Mouse (Mus musculus) forebrain, embryonic 13.5 days (tissue): Measurements from ENCODE around the gene Defb25. TPM values are rescaled to one million over a fixed set of nuclear protein-coding genes. Genes with fewer than 3 reads are reported as not detected.
"Not testable (repeated sequence)": the region's sequence is repeated elsewhere in the genome, so short reads cannot be mapped to it uniquely, and the experiment has no call there.

Source experiments
- ATAC-seq: fragments of 200-750 bp; cut with Nextera tagmentation; 2 replicates; pipeline ENCODE4 v1.8.0; 2017
- H3K27ac ChIP-seq: fragments of 300-500 bp; sonication (generic); 2 replicates; pipeline ENCODE4 v1.5.1; 2015; ENCODE audit warnings: inconsistent platforms, mild to moderate bottlenecking, moderate library complexity
- H3K27me3 ChIP-seq: fragments of 300-500 bp; sonication (generic); 2 replicates; pipeline ENCODE4 v1.6.1; 2015; ENCODE audit warnings: mild to moderate bottlenecking, inconsistent platforms
- H3K36me3 ChIP-seq: fragments of 300-500 bp; sonication (generic); 2 replicates; pipeline ENCODE4 v1.6.1; 2015; ENCODE audit warnings: mild to moderate bottlenecking, inconsistent platforms; ENCODE audit not compliant: poor library complexity, severe bottlenecking
- H3K4me1 ChIP-seq: fragments of 300-500 bp; sonication (generic); 2 replicates; pipeline ENCODE4 v1.6.1; 2015; ENCODE audit warnings: inconsistent platforms
- H3K4me2 ChIP-seq: fragments of 300-500 bp; sonication (generic); 2 replicates; pipeline ENCODE4 v1.6.1; 2015; ENCODE audit warnings: inconsistent platforms, mild to moderate bottlenecking, moderate library complexity
- H3K4me3 ChIP-seq: fragments of 300-500 bp; sonication (generic); 2 replicates; pipeline ENCODE4 v1.5.1; 2015; ENCODE audit warnings: mild to moderate bottlenecking, inconsistent platforms
- H3K9ac ChIP-seq: fragments of 300-500 bp; sonication (generic); 2 replicates; pipeline ENCODE4 v1.6.1; 2015; ENCODE audit warnings: mild to moderate bottlenecking, inconsistent platforms
- H3K9me3 ChIP-seq: fragments of 300-500 bp; sonication (generic); replicated peaks from 2 replicates; pipeline ENCODE4 v1.6.1; 2016; ENCODE audit warnings: inconsistent platforms
- WGBS: fragments of 180-500 bp; shearing (Covaris S2); methylation state at CpG from one replicate; pipeline ENCODE4 v1.1.7; 2015; 5-methylcytosine and 5-hydroxymethylcytosine counted together
- polyA plus RNA-seq: library from polyadenylated mRNA; unstranded; fragments of >200 nt; fragmentation: Nextera tagmentation; extraction: Ambion mirVana; gene quantifications from 2 replicates; pipeline ENCODE4 v1.2.1, GENCODE M21; 2015

Gene Defb25
- polyA plus RNA-seq: not detected in 2 replicates

- Histone ChIP-seq H3K9me3 (no peaks in the 10 kb centered on the region), H3K36me3 (no peaks in the 10 kb centered on the region), H3K4me2 (no peak within 1 kb of the TSS), H3K4me3 (no peak within 1 kb of the TSS), H3K27ac (no peak within 1 kb of the TSS), H3K27me3 (peaks cover 29% of the 10 kb centered on the region), H3K9ac (no peak within 1 kb of the TSS), H3K4me1 (peaks cover 11% of the 10 kb centered on the region)
- 80% methylated on average over 7 of the region's 7 CpGs for WGBS
- no peak for ATAC-seq
Measured at GRCm38 (mm10) chr2:152622953-152623352, at the start of gene Defb25. Defb25 (minus strand) TSS chr2:152623053.

- Histone ChIP-seq H3K9me3 (no peaks in the 10 kb centered on the region), H3K4me3 (peak overlapping the region; percentile 99), H3K36me3 (peaks cover 46% of the 10 kb centered on the region), H3K4me2 (peak overlapping the region; percentile 90), H3K9ac (peak overlapping the region; percentile 98), H3K27me3 (no peaks in the 10 kb centered on the region), H3K27ac (no peak overlapping the region), H3K4me1 (peaks cover 48% of the 10 kb centered on the region)
- no peak for ATAC-seq
- 90% methylated on average over 12 of the region's 12 CpGs for WGBS
Measured at GRCm38 (mm10) chr2:152672166-152672565, 49.3 kb upstream of the Defb25 start.

GRCm38 (mm10) chr2:152671642-152671999 is 48.8 kb upstream of the Defb25 start:
- H3K9ac ChIP-seq: peak overlapping the region; percentile 98
- H3K4me2 ChIP-seq: peak overlapping the region; percentile 90
- peak overlapping the region; percentile 96; the same call in 1 of the 2 replicates for H3K27ac ChIP-seq
- H3K27me3 ChIP-seq: no peaks in the 10 kb centered on the region
- H3K9me3 ChIP-seq: no peaks in the 10 kb centered on the region
- peak overlapping the region; percentile 99 for H3K4me3 ChIP-seq
- peak; percentile 50; the same call in 1 of the 2 replicates for ATAC-seq
- WGBS: 32% methylated on average over 5 of the region's 5 CpGs
- peaks cover 41% of the 10 kb centered on the region for H3K36me3 ChIP-seq
- peaks cover 48% of the 10 kb centered on the region for H3K4me1 ChIP-seq

- no peaks in the 10 kb centered on the region for H3K9me3 ChIP-seq
- H3K27ac ChIP-seq: peak overlapping the region; percentile 96
- H3K27me3 ChIP-seq: no peaks in the 10 kb centered on the region
- 59% methylated on average over 9 of the region's 9 CpGs for WGBS
- H3K9ac ChIP-seq: peak overlapping the region; percentile 98
- H3K4me2 ChIP-seq: peak overlapping the region; percentile 90
- ATAC-seq: no peak; the same call in 1 of the 2 replicates
- peak overlapping the region; percentile 99 for H3K4me3 ChIP-seq
- H3K4me1 ChIP-seq: peaks cover 48% of the 10 kb centered on the region
- H3K36me3 ChIP-seq: peaks cover 36% of the 10 kb centered on the region
Measured at GRCm38 (mm10) chr2:152670983-152671641, 48.3 kb upstream of the Defb25 start.

- Histone ChIP-seq H3K9ac (peak overlapping the region; percentile 98), H3K4me2 (peak overlapping the region; percentile 90), H3K27ac (peak overlapping the region; percentile 96), H3K4me1 (peaks cover 45% of the 10 kb centered on the region), H3K27me3 (no peaks in the 10 kb centered on the region), H3K4me3 (peak overlapping the region; percentile 99), H3K9me3 (no peaks in the 10 kb centered on the region), H3K36me3 (peaks cover 23% of the 10 kb centered on the region)
- peak; percentile 79 for ATAC-seq
- under 1% methylated on average over 46 of the region's 46 CpGs for WGBS
Measured at GRCm38 (mm10) chr2:152669639-152670484, 47.0 kb upstream of the Defb25 start.

- no peaks in the 10 kb centered on the region for H3K9me3 ChIP-seq
- H3K36me3 ChIP-seq: peaks cover 17% of the 10 kb centered on the region
- under 1% methylated on average over 35 of the region's 35 CpGs for WGBS
- H3K27ac ChIP-seq: peak within 1 kb of the TSS; percentile 96
- peak within 1 kb of the TSS; percentile 98 for H3K9ac ChIP-seq
- H3K4me1 ChIP-seq: peaks cover 42% of the 10 kb centered on the region
- H3K4me3 ChIP-seq: peak within 1 kb of the TSS; percentile 99
- H3K27me3 ChIP-seq: no peaks in the 10 kb centered on the region
- peak; percentile 75 for ATAC-seq
- H3K4me2 ChIP-seq: peak within 1 kb of the TSS; percentile 90
Measured at GRCm38 (mm10) chr2:152669256-152669638, 46.4 kb upstream of the Defb25 start, which contains the start of gene H13. H13 (plus strand) TSS chr2:152669461.

- ATAC-seq, H3K4me2 ChIP-seq, H3K36me3 ChIP-seq, H3K4me3 ChIP-seq, H3K27me3 ChIP-seq, H3K27ac ChIP-seq, H3K9ac ChIP-seq, H3K9me3 ChIP-seq: not testable (repeated sequence)
- H3K4me1 ChIP-seq: peaks cover 13% of the 10 kb centered on the region
- WGBS: 79% methylated on average over 3 of the region's 3 CpGs
Measured at GRCm38 (mm10) chr2:152666191-152666590, 43.3 kb upstream of the Defb25 start.

GRCm38 (mm10) chr2:152661163-152661562 is 38.3 kb upstream of the Defb25 start:
- no peak for ATAC-seq
- Histone ChIP-seq H3K36me3 (no peaks in the 10 kb centered on the region), H3K9me3 (no peaks in the 10 kb centered on the region), H3K27ac (no peak overlapping the region), H3K4me1 (no peaks in the 10 kb centered on the region), H3K4me2 (no peak overlapping the region), H3K27me3 (no peaks in the 10 kb centered on the region), H3K9ac (no peak overlapping the region), H3K4me3 (no peak overlapping the region)
- 83% methylated on average over 6 of the region's 6 CpGs for WGBS

- H3K36me3 ChIP-seq: no peaks in the 10 kb centered on the region
- H3K9me3 ChIP-seq: no peaks in the 10 kb centered on the region
- H3K9ac ChIP-seq: no peak overlapping the region
- no peak overlapping the region for H3K27ac ChIP-seq
- ATAC-seq: no peak
- H3K27me3 ChIP-seq: no peaks in the 10 kb centered on the region
- WGBS: 53% methylated on average over 10 of the region's 10 CpGs
- H3K4me1 ChIP-seq: peaks cover 16% of the 10 kb centered on the region; the same call in 1 of the 2 replicates
- no peak overlapping the region for H3K4me3 ChIP-seq
- no peak overlapping the region for H3K4me2 ChIP-seq
Measured at GRCm38 (mm10) chr2:152657398-152657797, 34.5 kb upstream of the Defb25 start.

- no peaks in the 10 kb centered on the region for H3K9me3 ChIP-seq
- ATAC-seq: peak; percentile 96
- H3K4me2 ChIP-seq: peak overlapping the region; percentile 42
- H3K9ac ChIP-seq: 0 out of 2 replicates have a peak overlapping the region, but pooled peaks have one; percentile 18
- H3K4me1 ChIP-seq: peaks cover 16% of the 10 kb centered on the region; the same call in 1 of the 2 replicates
- no peaks in the 10 kb centered on the region for H3K36me3 ChIP-seq
- peak overlapping the region; percentile 81 for H3K27ac ChIP-seq
- no peaks in the 10 kb centered on the region for H3K27me3 ChIP-seq
- H3K4me3 ChIP-seq: no peak overlapping the region
- WGBS: 54% methylated on average over 14 of the region's 14 CpGs
Measured at GRCm38 (mm10) chr2:152653874-152654715, 31.2 kb upstream of the Defb25 start.

GRCm38 (mm10) chr2:152652901-152653620 is 30.2 kb upstream of the Defb25 start:
- no peak overlapping the region for H3K9ac ChIP-seq
- H3K9me3 ChIP-seq: no peaks in the 10 kb centered on the region
- peaks cover 16% of the 10 kb centered on the region; the same call in 1 of the 2 replicates for H3K4me1 ChIP-seq
- ATAC-seq: no peak
- no peaks in the 10 kb centered on the region for H3K27me3 ChIP-seq
- no peak overlapping the region for H3K4me3 ChIP-seq
- 77% methylated on average over 10 of the region's 10 CpGs for WGBS
- H3K4me2 ChIP-seq: no peak overlapping the region
- 0 out of 2 replicates have a peak overlapping the region, but pooled peaks have one; percentile 35 for H3K27ac ChIP-seq
- no peaks in the 10 kb centered on the region for H3K36me3 ChIP-seq
